Mouse (Mus musculus): ENCODE results near the gene Ap2a1.
A peak's percentile ranks its signal among the peaks of the same experiment; 100 is the strongest.

Ap2a1 gene

DNA sequence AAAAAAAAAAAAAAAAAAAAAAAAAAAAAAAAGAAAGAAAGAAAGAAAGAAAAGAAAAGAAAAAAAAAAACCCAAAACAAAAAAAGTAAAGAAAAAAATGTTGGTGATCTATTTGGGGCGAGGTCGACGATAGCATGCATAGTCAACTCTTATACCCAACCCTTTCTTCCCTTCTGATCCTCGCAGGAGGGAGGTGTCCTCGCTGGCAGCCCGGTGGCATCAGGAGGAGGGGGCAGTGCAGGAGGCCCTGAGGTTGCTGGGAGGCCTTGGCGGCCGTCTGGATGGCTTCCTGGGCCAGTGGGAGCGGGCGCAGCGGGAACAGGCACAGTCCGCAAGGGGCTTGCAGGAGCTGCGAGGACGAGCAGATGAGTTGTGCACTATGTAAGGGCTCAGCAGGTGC is 24.3 kb upstream of the Ap2a1 start:
- DNase-seq (ENCODE audit: low read depth, low spot score): peak; percentile 13

DNA sequence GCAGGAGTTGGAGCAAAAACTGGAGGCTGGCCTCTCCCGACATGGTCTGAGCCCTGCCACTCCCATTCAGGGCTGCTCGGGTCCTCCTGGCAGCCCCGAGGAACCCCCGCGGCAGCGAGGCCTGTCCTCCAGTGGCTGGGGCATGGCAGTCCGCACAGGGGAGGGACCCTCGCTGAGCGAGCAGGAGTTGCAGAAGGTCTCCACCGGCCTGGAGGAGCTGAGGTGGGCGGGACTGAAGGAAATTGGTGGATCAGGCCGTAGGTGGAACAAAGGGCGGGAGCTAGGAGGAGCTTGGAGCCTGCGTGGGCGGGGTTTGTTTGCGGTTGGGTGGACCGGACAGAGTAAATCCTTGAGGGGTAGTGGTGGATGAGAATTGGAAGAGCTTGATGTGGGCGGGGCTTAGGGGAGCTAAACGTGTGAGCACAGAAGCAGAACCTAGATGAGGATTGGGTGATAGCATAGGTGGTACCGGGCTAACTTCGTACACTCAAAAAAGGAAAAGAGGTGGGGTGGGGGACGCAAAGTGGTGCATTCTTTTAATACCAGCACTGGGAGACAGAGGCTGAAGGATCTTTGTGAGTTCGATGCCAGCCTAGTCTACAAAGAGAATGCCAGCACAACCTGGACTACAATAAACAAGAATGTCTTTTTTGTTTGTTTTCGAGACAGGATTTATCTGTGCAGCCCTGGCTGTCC is 23.5 kb upstream of the Ap2a1 start:
- peak; percentile 100 for DNase-seq (ENCODE audit: low read depth, low spot score)

DNA sequence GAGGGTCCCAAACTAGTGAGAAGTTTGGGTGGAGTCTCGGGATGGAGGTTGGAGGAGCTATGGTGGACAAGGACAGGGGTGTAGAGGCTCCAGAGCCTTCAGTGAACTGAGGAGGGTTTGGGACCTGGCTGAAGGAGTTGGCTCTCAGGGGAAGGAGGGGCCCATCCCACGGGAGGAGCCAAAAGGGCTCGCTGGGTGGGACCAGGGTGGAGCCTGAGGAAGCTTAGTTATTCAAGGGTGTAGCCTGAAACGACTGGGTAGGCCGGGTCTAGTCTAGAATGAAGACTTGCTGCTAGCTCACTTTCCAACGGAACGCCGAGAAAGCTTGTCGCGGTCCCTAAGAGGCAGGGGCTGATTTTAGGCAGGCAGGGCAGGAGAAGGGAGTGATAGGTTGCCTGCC is 22.7 kb upstream of the Ap2a1 start:
- peak; percentile 95 for DNase-seq (ENCODE audit: low read depth, low spot score)

DNA sequence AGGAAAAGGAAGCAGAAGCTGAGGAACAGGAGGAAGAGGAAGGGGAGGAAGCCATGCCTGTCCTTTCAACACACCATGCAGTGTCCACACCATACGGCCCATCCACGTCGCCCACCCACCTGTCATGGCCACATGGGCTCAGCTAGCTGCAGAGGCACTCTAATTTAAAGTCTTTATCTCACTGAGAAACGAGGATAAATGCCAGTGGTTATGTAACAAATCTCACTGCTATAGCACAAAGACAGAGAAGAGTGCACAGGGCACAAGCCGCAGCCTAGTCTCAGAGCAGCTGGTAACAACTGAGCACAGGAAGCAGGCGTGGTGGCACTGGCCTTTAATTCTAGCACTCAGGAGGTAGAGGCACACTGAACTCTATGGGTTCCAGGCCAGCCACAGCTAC is 20.6 kb upstream of the Ap2a1 start:
- no peak for DNase-seq (ENCODE audit: low read depth, low spot score)

DNA sequence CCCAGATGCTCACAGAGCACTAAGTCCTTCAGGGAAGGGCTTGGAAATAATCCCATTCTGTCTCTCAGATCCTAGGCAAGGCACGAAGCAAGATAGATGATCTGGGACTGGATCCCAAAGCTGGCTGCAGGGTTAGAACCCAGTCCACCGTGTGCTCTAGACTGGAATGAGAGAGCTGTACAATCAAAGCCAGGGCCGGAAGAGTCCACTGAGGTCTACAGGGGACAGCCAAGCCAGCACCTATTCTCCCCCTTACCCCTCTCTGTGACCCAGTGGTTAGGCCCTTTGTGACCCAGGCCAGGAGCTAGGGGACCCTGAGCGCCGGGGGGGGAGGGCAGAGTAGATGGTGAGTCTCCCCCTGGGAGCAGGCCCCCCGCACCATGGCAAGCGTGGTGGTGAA is 13.6 kb upstream of the Ap2a1 start, which contains the start of gene Tsks:
Gene Tsks, plus strand, starts transcription at position 301 of the 400 bp plus-strand sequence.
- DNase-seq (ENCODE audit: low read depth, low spot score): peak; percentile 5

DNA sequence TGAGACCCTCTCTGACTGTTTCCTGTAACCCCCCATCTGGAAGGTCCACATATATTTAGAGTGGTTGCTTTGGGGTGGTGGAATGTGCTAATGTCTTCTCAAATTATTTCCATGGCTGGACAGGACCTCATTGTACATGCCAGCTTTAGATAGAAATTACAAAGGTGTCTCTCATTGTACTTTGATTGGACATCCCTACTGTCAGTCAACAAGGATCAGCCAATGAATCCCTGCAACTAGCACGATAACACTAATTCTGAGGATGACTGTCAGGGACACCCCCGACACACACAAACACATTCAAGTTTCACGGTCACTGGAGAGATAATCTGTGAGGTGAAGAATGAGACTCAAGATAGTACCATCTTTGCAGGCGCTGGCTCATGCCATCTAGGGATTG is 9.4 kb upstream of the Ap2a1 start:
- DNase-seq (ENCODE audit: low read depth, low spot score): peak; percentile 88

DNA sequence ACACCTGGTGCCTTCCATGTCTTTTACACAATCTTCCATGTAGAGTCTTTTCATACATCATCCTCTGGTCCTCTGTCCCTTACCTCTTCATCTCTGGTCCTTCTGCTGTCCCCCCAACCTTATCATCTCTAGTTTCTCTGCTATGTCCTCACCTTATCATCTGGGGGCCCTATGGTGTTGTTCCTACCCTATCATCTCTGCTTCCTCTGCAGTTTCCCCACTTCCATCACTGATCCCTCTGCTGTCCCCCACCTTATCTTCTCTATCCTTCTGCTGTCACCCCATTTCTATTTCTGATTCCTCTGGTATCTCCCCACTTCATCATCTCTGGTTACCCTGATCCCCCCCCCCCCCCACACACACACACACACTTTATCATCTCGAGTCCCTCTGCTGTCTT is 726 bp downstream of the Ap2a1 start:
- no peak for DNase-seq (ENCODE audit: low read depth, low spot score)

DNA sequence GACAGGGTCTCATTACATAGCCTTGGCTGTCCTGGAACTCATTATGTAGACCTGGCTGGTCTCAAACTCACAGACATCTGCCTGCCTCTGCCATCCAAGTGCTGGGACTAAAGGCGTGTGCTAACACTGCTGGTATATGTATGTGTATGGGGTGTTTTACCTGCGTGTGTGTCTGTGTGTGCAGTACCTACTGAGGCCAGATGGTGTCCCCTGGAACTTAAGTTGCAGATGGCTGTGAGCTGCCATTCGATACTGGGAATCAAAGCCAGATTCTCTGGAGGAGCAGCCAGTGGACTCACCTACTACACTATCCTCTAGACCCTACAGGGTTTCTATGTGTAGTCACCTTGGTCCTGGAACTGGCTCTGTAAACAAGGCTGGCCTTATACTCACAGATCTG is 3.8 kb downstream of the Ap2a1 start:
- DNase-seq (ENCODE audit: low read depth, low spot score): peak; percentile 88

DNA sequence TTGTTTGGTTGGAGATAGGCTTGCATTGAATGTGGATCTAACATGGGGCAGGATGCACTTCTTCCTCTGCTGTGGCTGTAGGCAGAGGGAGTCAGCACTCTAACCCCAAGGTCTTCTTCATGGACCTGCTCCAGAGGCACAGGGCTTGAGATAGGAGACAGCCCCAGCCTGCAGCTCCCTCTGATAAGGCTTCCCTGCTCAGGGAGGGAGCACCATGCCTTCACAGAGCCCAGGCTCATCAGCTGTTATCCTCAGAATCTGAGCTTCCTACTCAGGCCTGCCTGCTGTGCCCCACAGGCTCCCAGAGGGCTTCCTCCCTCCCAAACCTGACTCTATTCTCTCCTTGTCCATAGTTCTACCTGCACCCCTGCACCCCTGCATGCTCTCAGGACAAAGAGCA is 6.8 kb downstream of the Ap2a1 start:
- DNase-seq (ENCODE audit: low read depth, low spot score): no peak

DNA sequence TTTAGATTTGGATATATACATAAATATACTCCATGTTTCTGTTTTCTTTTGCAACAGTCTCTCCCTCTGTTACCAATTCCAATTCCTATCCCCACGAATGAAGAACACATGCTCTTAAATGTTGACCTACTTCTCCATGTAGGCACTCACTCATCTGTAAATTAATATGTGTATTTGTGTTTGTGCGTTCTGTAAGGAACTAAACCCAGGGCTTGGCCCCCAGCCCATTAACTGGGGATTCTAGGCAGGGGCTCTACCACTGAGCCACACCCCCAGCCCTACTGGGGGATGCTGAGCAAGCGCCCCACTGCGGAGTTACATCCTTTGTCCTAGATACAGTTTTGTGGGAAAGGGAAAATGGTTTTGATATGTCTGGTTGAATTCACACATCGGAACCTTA is 10.2 kb downstream of the Ap2a1 start:
- no peak for DNase-seq (ENCODE audit: low read depth, low spot score)

DNA sequence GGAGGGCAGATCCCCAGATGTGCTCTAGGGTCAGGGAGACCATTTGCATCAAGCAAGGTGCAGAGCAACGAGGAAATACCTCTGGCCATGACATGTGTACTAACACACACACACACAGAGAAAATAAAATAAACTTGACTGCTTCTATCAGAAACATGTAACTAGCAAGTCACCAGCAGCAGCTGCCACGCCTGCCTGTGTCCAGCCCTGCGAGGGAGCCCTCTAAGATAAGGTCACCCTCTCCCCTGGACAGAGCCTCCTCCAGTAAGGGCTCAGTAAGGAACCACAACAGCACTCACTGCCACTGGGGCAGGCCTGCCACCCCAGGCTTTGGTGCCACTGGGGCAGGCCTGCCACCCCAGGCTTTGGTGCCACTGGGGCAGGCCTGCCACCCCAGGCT is 11.1 kb downstream of the Ap2a1 start:
- DNase-seq (ENCODE audit: low read depth, low spot score): no peak

DNA sequence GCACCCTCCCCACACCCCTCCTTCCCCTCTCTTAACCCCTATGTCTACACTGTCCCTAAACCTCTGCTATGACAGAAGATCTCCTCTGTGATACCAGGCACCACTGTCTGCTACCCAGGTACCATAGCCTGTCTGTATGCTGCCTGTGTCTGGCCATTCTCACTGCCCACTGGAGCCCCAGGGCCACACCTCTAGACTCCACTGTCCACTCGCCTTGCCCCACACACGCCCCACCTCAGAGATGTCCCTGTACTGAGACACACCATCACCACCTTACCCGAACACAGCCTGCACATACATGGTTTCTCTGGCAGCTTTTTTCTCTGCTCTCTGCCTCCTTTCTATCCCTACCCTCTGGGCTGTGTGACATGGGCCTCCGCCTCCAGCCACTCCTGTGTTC is 12.4 kb downstream of the Ap2a1 start:
- DNase-seq (ENCODE audit: low read depth, low spot score): no peak

DNA sequence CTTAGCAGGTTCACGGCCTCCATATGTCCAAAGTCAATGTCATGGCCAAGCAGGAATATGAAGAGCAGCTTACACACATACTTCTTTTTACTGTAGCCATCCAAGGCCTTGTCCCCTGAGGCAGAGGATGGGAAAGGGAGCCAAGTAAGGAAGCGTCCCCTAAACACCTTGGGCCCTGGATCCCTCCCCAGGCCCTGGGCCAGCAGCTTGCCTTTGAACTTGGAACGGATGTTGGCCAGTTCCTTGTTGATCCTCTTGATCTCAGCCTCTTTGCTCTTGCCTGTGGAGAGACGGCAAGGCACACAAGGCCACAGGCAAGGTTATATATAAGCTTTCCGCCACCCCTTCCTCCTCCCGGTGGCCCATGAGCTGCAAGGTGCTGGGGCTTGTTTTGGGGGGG is 13.1 kb downstream of the Ap2a1 start:
- DNase-seq (ENCODE audit: low read depth, low spot score): no peak

DNA sequence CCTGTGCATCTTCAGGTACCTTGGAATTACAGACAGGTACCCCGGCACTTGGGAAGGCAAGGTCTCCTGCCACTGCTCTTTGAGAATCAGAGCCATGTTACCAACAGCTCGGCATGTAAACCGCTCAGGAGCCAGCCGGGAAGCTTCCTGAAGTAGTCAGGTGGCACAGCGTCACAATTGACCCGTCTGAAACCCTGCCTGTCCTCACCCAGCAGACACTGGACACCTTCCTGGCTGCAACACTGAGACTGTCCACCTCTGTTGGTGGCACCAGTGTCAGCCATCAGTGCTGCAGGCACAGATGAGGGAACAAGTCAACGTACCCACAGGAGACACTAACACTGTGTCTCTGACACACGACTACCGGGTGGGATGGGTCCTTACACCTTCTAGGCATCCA is 14.0 kb downstream of the Ap2a1 start:
- no peak for DNase-seq (ENCODE audit: low read depth, low spot score)

DNA sequence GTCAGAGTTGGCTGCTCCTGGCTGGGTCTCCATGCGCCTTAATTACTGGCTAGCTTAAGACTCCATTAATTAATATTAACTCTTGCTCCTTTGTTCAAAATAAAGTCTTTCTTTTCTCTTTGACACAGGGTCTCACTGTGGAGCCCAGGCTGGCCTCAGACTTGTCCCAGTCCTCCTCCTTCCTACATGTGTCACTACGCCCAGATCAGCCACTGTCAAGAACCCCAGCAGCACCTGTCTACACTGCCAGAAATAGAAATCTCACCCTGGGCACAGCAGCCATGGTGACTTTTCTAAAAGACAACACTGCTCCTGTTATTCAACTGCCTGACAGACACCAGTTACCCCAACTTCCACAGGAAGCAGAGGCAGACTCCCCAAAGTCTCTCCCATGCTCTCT is 14.9 kb downstream of the Ap2a1 start:
- DNase-seq (ENCODE audit: low read depth, low spot score): no peak

DNA sequence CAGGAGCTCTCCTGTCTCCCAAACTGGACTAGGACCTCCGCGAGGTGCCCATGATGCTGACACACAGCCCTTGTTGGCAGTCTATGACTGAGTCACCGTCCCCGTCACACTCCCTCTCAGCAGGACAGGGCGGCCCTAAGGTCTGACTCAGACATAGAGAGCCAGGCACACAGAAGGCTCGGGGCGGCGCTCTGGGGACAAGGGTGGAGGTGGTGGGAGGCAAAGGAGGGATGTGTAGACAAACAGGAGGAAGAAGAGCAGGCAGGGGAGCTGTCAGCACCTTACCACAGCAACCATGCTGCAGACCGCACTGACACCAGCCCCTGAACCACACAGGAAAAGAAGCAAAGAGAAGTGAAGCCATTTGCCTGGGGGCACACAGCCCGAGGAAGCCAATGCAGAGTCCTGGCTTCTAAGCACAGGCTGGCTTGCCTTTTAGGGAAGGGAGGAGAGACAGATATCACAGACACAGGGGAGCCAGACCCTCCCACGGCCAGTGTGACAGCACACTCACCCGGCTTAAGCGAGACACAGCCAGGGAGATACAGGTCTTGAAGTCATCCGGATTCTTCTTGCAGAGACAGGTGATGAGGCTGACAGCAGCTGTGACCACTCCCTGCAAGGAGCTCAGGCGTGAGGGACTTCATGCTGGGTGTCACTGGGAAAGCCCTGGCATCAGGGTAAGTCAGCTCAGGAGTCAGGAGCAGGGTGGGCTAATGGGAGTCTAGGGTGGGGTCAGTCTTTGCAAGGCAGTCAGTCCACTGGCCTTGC is 20.4 kb downstream of the Ap2a1 start:
- DNase-seq (ENCODE audit: low read depth, low spot score): no peak

DNA sequence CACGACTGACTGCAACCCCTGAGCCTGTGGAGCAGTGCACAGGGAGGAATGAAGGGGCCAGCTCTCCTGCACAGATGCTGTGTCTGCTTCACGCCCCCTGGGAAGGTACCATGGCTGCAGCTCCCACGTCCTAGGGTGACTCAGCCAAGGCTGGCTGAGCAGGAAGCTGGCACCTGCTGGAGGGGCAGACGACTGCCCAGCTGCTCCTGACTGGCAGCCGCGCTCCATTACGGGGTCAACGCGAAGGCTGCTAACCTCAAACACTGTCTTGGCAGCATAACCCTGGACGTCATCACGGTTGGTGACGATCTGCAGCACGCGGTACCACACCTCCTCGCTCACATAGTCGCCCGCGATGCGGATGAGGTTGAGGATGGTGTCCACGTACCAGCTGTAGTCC is 23.9 kb downstream of the Ap2a1 start:
- DNase-seq (ENCODE audit: low read depth, low spot score): no peak

DNA sequence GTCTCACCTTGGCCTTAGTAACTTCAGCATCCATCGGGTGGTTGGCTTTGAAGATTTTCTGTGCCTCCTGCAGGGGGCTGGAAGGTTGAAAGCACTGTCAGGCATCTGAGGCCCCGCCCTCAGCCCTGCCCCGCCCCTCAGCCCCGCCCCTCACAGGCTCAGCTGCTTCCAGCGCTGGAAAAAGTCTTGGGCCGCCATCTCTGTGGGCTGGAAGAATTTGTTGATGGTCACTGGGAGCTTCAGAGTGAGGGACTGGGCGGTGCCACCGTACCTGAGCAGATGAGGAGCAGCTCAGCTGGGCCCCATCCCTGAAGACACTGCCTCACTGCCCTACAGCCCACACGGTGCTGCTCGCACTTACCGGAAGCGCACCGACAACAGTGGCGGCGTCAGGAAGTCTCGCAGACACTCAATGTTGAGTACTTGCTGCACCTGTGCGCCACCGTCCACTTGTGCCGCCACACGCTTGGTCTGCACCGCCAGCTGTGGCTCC is 28.0 kb downstream of the Ap2a1 start:
- peak; percentile 84 for DNase-seq (ENCODE audit: low read depth, low spot score)

DNA sequence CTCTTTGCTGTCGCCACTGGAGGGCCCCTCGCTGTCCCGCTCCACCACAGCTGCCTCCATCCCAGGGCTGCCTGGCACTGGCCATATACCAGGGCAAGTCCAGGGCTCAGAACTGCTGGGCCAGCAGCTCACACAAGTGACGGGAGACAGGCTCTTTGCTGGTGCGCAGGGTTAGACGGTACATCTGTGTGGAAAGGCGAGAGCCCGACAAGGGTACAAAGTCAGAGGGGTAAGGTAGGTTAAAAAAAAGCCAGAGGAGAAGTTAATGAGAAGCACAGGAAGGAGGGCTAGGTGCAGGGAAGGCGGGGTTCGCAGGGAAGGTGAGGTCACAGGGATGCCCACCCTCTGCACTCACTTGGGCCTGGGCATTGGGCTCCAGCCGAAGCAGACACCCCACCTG is 28.7 kb downstream of the Ap2a1 start:
- DNase-seq (ENCODE audit: low read depth, low spot score): no peak

DNA sequence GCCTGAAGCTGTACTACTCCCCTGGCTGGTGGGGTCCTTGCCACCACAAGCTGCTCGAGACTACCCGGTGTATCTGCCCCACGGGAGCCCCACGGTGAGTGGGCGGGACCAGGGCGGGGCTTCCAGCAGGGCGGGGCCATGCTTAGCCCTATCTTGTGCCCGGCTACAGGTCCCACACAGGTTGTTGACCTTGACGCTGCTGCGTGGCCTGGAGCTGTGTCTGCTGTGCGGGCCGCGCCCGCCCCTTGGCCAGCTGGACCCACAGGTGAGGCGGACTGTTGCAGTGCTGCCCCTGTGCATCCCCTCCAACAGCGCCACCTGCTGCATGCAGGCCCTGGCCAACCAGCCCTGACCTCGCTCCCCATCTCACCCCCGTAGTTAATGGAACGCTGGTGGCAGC is 30.7 kb downstream of the Ap2a1 start:
- peak; percentile 76 for DNase-seq (ENCODE audit: low read depth, low spot score)

DNA sequence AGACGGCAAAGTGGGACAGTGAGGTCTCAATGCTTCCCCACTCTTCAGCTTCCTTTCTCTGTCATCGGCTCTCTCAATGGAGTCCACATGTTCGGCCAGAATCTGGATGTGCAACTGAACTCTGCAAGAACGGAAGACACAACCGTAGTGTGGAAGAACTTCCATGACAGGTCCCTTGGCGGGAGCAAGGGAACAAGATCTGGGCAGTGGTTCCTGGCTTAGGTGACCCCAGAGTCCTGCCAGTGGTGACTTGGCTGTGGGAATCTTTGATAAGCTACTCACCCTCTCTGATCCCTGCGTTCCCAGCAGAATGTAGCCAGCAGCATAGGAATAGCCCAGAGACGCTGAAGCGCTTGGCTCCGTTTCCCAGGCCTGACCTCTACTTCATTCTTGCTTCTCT is 32.8 kb downstream of the Ap2a1 start:
- DNase-seq (ENCODE audit: low read depth, low spot score): no peak

DNA sequence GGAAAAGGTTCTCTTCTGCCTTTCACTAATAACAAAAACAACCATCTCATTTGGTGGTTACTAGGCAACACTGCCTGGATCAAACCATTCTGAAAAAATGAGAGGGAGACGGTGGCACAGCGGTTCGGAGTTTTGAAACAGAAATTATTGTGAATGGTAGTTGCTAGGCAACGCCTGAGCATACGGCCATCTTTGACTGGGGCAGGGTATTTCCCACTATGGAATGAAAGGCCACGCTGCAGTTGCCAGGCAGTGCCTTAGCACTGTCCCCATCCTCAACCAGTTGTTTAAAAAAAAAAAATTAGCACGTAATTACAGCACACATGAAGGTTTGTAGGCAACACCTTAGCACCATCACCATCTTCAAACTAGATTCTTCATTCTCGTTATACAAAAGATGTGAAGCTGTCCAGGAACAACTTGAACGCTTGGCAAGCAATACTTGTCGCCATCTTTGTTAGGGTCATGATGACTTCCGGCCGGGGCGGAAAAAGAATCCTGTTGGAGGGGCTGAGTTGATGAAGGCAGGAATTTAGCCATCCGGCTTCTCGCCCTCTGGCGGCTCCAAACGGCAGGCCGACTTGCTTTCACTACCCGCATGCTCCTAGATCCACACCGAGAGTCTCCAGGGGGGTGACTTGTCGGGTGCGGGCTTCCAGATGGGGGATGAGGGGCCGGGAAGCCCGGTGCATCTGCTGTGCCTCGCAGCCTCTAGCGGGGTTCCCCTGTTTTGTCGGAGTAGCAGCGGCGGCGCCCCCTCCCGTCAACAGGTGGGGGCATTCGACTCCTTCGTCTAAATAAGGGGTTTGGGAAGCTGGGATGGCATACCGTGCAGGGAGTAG is 33.5 kb downstream of the Ap2a1 start, which contains the start of gene Fuz:
Gene Fuz, plus strand, starts transcription at position 487 of the 842 bp plus-strand sequence.
- peak; percentile 96 for DNase-seq (ENCODE audit: low read depth, low spot score)

All from ES-CJ7 (cell line).